ENCODE assay signal across 12 mouse cellular contexts in the genomic region with DNA sequence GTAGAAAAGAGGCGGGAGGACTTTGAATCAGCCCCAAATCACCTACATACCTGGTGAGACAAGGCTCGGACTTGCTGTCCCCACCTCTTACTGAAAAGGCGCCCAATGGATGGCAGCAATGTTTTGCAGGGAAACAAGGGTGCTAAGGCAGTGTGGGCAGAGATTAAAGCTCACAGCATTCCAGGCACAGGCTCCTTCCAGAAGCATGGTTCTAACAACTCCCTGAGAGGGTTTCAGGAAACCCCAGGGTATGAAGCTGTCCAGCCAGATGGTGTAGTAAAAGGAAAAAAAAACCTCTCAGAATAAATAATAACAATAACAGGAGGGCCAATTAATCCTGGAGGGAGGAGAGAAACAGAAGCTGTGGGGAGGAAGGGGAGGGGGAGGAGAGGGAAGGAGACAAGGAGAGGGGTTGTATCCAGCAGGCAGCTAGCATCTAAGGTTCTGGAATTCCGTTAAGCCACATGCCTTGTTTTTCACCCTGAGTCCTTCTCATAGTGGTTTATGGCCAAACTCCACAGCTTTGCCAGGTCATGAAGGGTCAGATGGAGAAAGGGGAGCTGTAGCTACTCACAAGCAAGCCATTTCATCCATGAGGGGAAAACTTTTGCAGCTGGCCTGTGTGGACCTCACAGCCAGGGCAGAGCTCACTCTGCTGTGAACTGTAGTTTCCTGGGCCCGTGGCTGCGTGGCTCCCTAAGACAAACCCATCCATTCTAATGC.
DNase-seq lines count a peak whose midpoint lies in the region; ATAC-seq and TF ChIP-seq lines count a peak whose summit lies in the region.
"Had no signal": no experiment of that assay in that cellular context is flagged by ENCODE, and none has a peak within 500 bp of the region (broad histone marks: within the 10 kb centered on the region; RNA-seq: fewer than 3 reads in every experiment).

No protein-coding gene starts in this region.

- H3K9me3 ChIP-seq in forebrain, embryonic 10.5 days = no peaks in the 10 kb centered on the region
- H3K9me3 ChIP-seq in forebrain, embryonic 15.5 days = no peaks in the 10 kb centered on the region
- no peaks in the 10 kb centered on the region for H3K9me3 ChIP-seq in lung, embryonic 16.5 days (ENCODE audit: control insufficient read depth, low read length)
- H3K9me3 ChIP-seq in forebrain, postnatal 0 days (ENCODE audit: low read length) = no peaks in the 10 kb centered on the region
- no peaks in the 10 kb centered on the region for H3K9me3 ChIP-seq in intestine, postnatal 0 days (ENCODE audit: control insufficient read depth)
- H3K9me3 ChIP-seq: limb, embryonic 13.5 days had no signal

- H3K36me3 ChIP-seq in forebrain, embryonic 10.5 days (replicated peaks) = no peaks in the 10 kb centered on the region
- H3K36me3 ChIP-seq in forebrain, embryonic 15.5 days = no peaks in the 10 kb centered on the region
- no peaks in the 10 kb centered on the region for H3K36me3 ChIP-seq in lung, embryonic 16.5 days (ENCODE audit: control insufficient read depth, insufficient read depth, low read length)
- H3K36me3 ChIP-seq in forebrain, postnatal 0 days (ENCODE audit: insufficient read depth) = no peaks in the 10 kb centered on the region
- H3K36me3 ChIP-seq in intestine, postnatal 0 days (ENCODE audit: control insufficient read depth, insufficient read depth) = no peaks in the 10 kb centered on the region
- H3K36me3 ChIP-seq: limb, embryonic 13.5 days had no signal

- 62% methylated on average over 6 of the region's 6 CpGs for WGBS in forebrain, embryonic 10.5 days
- 53% methylated on average over 6 of the region's 6 CpGs for whole genome bisulfite sequencing in forebrain, embryonic 15.5 days
- WGBS in lung, embryonic 16.5 days = 56% methylated on average over 6 of the region's 6 CpGs
- 64% methylated on average over 6 of the region's 6 CpGs for WGBS in lung, adult 2 months
- 55% methylated on average over 6 of the region's 6 CpGs for whole genome bisulfite sequencing in forebrain, postnatal 0 days
- 63% methylated on average over 6 of the region's 6 CpGs for WGBS in intestine, postnatal 0 days

- TF ChIP-seq CTCF in lung, adult 2 months (IDR thresholded peaks at IDR 0.05; ENCODE audit: insufficient read depth, low read length) = no peak
- no peak for TF ChIP-seq CTCF in forebrain, postnatal 0 days (IDR thresholded peaks at IDR 0.05; ENCODE audit: low read depth)
- no peak for TF ChIP-seq CTCF in intestine, postnatal 0 days (IDR thresholded peaks at IDR 0.05; ENCODE audit: low read depth)

- DNase-seq in forebrain, embryonic 10.5 days (ENCODE audit: extremely low spot score, low spot score) = no peak
- no peak for DNase-seq in lung, adult 2 months
- DNase-seq in forebrain, postnatal 0 days = no peak
- peak; percentile 27 for DNase-seq in lung, postnatal 36 days
- no peak for DNase-seq in T-cell, adult 2 months (ENCODE audit: low spot score)
- DNase-seq: adrenal gland, postnatal 36 days; cerebellum, postnatal 10 days had no signal

- H3K4me2 ChIP-seq in forebrain, embryonic 15.5 days (replicated peaks) = no peak overlapping the region
- no peak overlapping the region for H3K4me2 ChIP-seq in lung, embryonic 16.5 days (ENCODE audit: low read depth, low read length)
- no peak overlapping the region for H3K4me2 ChIP-seq in forebrain, postnatal 0 days (ENCODE audit: low read depth)
- H3K4me2 ChIP-seq in intestine, postnatal 0 days (replicated peaks; ENCODE audit: low read depth) = no peak overlapping the region
- H3K4me2 ChIP-seq: limb, embryonic 13.5 days had no signal

- no peak for TF ChIP-seq POLR2A in lung, adult 2 months (IDR thresholded peaks at IDR 0.05; ENCODE audit: borderline replicate concordance, extremely low read depth, low read depth, low read length)

- no peak overlapping the region for H3K9ac ChIP-seq in forebrain, embryonic 15.5 days (replicated peaks)
- H3K9ac ChIP-seq in lung, embryonic 16.5 days (ENCODE audit: low read length) = no peak overlapping the region
- no peak overlapping the region for H3K9ac ChIP-seq in forebrain, postnatal 0 days
- no peak overlapping the region for H3K9ac ChIP-seq in intestine, postnatal 0 days (ENCODE audit: low read depth, low read length)
- H3K9ac ChIP-seq: limb, embryonic 13.5 days had no signal

- no peak for ATAC-seq in forebrain, embryonic 15.5 days (replicated peaks)
- peak; percentile 45; the same call in 1 of the 2 replicates for ATAC-seq in lung, embryonic 16.5 days (ENCODE audit: low read depth)
- ATAC-seq in forebrain, postnatal 0 days = peak; percentile 20; the same call in 1 of the 2 replicates
- no peak for ATAC-seq in intestine, postnatal 0 days

- no peak overlapping the region for H3K4me3 ChIP-seq in forebrain, embryonic 10.5 days
- no peak overlapping the region for H3K4me3 ChIP-seq in forebrain, embryonic 15.5 days
- no peak overlapping the region for H3K4me3 ChIP-seq in lung, embryonic 16.5 days (ENCODE audit: low read length)
- no peak overlapping the region for H3K4me3 ChIP-seq in lung, adult 2 months (replicated peaks; ENCODE audit: extremely low read depth, low read depth, low read length)
- H3K4me3 ChIP-seq in forebrain, postnatal 0 days (ENCODE audit: low read depth, low read length) = no peak overlapping the region
- H3K4me3 ChIP-seq in intestine, postnatal 0 days (ENCODE audit: low read depth, low read length) = no peak overlapping the region
- H3K4me3 ChIP-seq: layer of hippocampus, adult 2 months; limb, embryonic 13.5 days had no signal

- peak overlapping the region; percentile 60 for H3K27ac ChIP-seq in forebrain, embryonic 10.5 days
- no peak overlapping the region for H3K27ac ChIP-seq in forebrain, embryonic 15.5 days (replicated peaks)
- no peak overlapping the region for H3K27ac ChIP-seq in lung, embryonic 16.5 days (ENCODE audit: low read length)
- no peak overlapping the region for H3K27ac ChIP-seq in forebrain, postnatal 0 days (ENCODE audit: low read depth, low read length)
- H3K27ac ChIP-seq in intestine, postnatal 0 days (ENCODE audit: low read depth, low read length) = no peak overlapping the region
- H3K27ac ChIP-seq: layer of hippocampus, adult 2 months; limb, embryonic 13.5 days had no signal

- peaks cover 12% of the 10 kb centered on the region for H3K4me1 ChIP-seq in forebrain, embryonic 10.5 days
- H3K4me1 ChIP-seq in forebrain, embryonic 15.5 days = peaks cover 8% of the 10 kb centered on the region
- no peaks in the 10 kb centered on the region; the same call in 1 of the 2 replicates for H3K4me1 ChIP-seq in lung, embryonic 16.5 days (replicated peaks; ENCODE audit: control insufficient read depth, insufficient read depth, low read length)
- H3K4me1 ChIP-seq in lung, adult 2 months (ENCODE audit: control insufficient read depth, insufficient read depth, low read length) = no peaks in the 10 kb centered on the region
- no peaks in the 10 kb centered on the region for H3K4me1 ChIP-seq in forebrain, postnatal 0 days (ENCODE audit: insufficient read depth)
- no peaks in the 10 kb centered on the region for H3K4me1 ChIP-seq in intestine, postnatal 0 days (replicated peaks; ENCODE audit: control insufficient read depth, insufficient read depth, low read length)

- no peaks in the 10 kb centered on the region for H3K27me3 ChIP-seq in forebrain, embryonic 10.5 days (ENCODE audit: poor library complexity, severe bottlenecking)
- H3K27me3 ChIP-seq in forebrain, embryonic 15.5 days = no peaks in the 10 kb centered on the region
- H3K27me3 ChIP-seq in lung, embryonic 16.5 days (ENCODE audit: control insufficient read depth, insufficient read depth, low read depth, low read length) = no peaks in the 10 kb centered on the region
- no peaks in the 10 kb centered on the region for H3K27me3 ChIP-seq in forebrain, postnatal 0 days (ENCODE audit: insufficient read depth, low read length)
- no peaks in the 10 kb centered on the region for H3K27me3 ChIP-seq in intestine, postnatal 0 days (replicated peaks; ENCODE audit: control insufficient read depth, insufficient read depth, low read length)
- H3K27me3 ChIP-seq: limb, embryonic 13.5 days had no signal

Comparison
In these comparisons a context has a peak if more than half of its experiments do, and no peak if none do; other contexts are left out.
1. ATAC-seq: peak in lung, embryonic 16.5 days (single experiment) and forebrain, postnatal 0 days (single experiment); none in forebrain, embryonic 15.5 days (single experiment) and intestine, postnatal 0 days (single experiment).